Mouse (Mus musculus): ENCODE results near the gene Hmga2.
A peak's percentile ranks its signal among the peaks of the same experiment; 100 is the strongest.
"Not testable (repeated sequence)": the region's sequence is repeated elsewhere in the genome, so short reads cannot be mapped to it uniquely, and the experiment has no call there.

Gene Hmga2

DNA sequence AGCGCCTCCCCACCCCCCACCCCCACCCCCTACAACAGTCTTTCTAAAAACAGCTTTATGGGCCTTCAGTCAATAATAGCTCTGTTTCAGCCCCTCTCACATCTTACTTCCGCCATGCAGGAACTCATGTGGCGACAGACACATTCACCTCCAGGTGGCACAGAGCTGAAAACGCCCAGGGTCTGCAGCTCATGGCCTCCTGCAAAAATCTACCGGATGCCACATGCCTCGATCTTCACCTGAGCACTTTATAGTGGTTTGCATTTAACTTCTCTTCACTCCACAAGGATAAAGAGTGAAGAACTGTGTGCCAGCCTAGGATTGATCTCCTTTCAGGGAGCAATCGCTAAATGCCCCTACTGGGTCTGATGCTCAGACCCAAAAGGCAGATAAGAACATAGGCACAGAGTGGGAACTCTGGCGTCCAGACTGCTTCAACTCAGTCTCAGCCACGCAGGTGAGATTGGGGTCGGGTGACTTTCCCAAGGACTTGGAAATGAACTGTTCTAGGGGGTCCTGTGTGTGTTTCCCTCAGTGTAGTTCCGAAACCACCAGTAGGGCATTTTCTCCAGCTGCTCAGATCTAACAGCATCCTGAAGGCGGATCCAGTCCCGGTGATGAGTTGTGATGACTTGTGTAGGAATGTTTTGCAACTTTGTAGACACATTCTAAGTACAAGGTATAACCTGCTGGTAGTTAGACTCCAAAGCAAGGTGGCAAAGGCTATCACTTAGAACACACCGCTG lies 84.1 kb downstream of the Hmga2 start:
- DNase-seq (ENCODE audit: low spot score), result no peak

GRCm38 (mm10) chr10:120390912-120391835 lies 85.1 kb downstream of the Hmga2 start:
- DNase-seq (ENCODE audit: low spot score), result no peak

DNA sequence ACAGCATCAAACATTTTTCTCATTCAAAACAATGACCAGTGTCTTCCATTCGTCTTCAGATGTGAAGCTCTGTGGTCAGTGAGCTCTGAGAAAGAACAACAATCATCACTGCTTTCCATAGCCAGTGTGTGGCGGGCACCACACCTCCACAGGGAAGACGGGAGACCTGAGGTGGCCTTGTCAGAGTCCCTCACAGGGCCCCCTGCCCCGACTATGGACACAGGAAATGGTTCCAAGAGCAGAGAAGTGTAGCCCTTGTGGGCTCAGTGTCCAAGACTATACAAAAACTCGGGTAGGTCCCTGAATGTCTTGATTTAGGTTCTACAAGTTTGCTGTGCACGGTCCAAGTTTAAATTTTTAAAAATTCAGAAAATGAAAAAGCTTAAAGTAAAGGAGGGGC lies 86.6 kb downstream of the Hmga2 start:
- DNase-seq (ENCODE audit: low spot score), result no peak

- DNase-seq (ENCODE audit: low spot score), result no peak
Observed at GRCm38 (mm10) chr10:120388966-120389365, 87.3 kb downstream of the Hmga2 start.

DNA sequence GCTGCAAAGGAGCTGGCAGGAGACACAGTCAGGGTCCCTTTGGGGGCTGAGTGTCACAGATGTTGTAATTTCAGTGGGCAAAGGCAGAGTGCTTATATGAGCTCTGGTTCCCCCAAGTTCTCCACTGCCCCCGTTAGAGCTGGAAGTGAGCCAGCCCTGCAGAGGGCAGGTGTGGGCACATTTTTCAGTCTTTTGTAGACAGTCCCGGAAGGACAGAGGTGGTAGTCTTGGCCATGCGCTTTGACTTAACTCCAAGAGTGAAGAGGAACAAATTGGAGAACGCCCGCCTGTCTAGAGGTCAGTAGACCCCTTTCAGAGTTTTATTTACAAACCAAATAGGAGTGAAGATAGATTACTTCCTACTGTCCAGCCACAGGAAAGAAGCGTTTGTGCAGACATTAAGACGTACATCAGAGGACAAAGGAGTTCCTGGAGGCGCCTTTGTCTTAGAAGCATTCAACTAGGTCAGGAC lies 87.8 kb downstream of the Hmga2 start:
- no peak for DNase-seq (ENCODE audit: low spot score)

DNA sequence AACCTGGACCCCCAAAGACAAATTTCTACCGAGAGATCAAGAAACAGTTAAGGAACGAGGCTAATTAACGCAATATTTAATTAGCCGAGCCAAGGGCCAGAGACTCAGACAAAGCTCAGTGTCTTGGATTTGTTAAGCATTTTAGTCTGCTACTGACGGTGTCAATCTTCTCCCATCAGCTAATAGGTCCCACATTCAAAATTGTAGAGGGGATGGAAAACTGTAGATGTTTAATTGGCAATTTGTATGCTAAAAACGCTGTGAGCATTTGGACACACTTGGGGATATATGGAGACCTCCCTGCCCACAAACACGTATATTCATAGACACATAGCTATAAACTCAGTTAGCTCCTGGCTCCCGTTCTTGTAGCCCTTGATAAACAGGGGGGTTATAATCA lies 89.2 kb downstream of the Hmga2 start:
- no peak for DNase-seq (ENCODE audit: low spot score)

DNA sequence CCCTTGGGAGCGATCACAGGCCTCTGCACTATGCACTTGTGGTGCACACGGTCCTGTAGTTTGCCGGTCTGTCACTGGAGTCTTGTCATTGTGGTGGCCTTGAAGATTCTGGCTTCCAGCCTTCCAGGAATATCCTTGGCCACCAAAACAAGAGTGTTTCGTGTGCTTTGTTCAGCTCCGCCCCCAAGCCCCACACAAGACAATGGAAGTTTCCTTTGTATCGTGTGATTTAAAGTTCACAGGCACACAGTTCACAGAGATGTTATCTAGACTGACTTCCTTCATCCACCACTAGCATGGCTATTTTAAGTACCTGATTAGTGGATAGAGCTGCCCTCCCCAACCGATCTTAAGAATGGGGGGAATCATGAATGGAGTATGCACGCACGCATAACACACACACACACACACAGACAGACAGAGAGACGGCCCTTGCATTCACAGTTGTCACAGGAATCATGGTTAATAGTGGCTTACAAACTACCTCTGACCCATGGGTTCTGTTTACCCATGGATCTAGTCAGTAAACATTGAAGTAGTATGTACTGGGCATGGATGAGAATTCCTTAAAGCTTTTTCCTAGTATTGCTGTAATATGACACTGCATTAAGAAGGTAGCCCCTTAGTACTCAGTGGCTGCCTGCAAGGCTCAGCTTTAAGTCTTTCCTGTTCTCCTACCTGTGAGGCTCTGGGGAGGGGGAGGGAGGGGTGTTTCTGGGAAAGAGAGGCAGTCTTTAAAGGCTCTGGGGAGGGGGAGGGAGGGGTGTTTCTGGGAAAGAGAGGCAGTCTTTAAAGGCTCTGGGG lies 91.3 kb downstream of the Hmga2 start:
- no peak for DNase-seq (ENCODE audit: low spot score)

DNA sequence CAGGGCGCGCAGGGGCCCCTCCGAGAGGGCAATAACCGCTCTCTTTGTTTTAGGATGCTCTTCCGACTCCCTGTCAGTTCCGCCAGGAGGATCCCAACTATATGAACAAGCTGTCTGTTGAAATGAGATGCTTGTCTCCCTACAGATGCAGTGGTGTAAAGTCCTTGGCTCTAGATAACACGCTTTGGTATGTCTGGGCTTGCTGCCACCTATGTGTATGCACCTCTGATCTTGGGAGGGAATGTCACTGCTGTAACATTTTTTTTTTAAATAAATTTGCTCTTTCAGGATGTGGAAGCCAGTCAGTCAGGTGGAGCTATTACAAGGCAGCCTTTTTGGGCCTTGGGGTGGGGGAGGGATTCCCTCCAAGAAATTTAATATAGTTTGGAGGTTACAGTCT lies 92.2 kb downstream of the Hmga2 start:
- DNase-seq (ENCODE audit: low spot score), result no peak

DNA sequence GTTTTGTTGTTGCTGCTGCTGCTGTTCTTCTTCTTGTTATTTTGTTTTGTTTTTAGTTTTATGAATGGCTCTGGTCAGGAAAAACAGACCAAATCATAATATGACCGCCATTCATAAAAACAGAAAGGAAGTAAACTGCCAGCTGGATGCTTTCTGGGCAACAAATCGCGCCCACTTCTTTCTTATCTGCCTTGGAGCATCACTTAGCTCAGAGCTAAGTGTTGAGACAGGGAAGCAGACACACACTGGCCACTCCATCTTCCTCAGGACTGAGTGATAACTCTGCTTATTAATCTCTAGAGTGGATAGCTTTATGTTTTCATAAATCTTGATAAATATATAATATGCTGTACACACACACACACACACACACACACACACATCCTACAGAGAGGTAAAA lies 98.5 kb downstream of the Hmga2 start:
- DNase-seq (ENCODE audit: low spot score), result no peak

DNA sequence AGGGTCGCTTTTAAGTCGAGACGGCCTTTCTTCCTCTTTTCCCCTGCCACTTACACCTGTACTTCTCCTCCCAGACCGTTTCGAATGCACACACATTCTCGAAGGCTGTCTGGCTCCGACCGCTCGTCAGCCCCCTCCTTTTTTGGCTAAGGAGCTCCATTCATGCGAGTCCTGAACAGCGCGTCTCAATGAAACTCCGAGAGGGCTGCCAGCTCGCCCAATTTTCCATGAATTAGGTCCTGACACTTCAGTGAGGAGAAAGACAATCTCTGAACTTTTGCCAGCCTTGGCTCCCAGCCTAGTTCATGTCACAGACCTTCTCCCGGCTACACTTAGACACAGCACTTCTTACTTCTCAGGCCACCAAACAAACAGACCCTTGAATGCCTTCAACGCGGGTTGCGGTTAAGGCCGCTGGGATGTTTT lies 98.9 kb downstream of the Hmga2 start:
- DNase-seq (ENCODE audit: low spot score), result peak; percentile 60

DNA sequence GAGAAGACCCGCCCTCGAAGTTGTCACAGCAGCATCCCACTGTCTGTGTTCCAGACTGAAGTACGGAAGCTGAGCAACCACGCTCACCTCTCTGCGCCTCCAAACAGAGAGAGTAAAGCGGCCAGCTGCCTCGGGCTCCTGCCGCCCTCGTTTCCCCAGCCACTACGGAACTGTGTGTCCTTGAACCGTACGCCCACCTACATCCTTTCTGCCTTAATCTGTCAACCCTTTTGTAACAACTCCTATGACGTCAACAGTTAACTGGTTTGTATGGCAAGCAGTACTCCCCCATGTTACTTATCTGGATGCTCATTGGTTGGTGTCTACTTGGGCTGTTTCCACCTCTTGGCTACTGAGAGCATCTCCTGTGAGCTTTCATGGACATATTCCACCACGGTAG lies 100.8 kb downstream of the Hmga2 start:
- no peak for DNase-seq (ENCODE audit: low spot score)

- no peak for DNase-seq (ENCODE audit: low spot score)
Observed at GRCm38 (mm10) chr10:120371215-120371614, 105.1 kb downstream of the Hmga2 start.

- DNase-seq (ENCODE audit: low spot score), result no peak
Observed at GRCm38 (mm10) chr10:120369187-120369805, 107.0 kb downstream of the Hmga2 start.

DNA sequence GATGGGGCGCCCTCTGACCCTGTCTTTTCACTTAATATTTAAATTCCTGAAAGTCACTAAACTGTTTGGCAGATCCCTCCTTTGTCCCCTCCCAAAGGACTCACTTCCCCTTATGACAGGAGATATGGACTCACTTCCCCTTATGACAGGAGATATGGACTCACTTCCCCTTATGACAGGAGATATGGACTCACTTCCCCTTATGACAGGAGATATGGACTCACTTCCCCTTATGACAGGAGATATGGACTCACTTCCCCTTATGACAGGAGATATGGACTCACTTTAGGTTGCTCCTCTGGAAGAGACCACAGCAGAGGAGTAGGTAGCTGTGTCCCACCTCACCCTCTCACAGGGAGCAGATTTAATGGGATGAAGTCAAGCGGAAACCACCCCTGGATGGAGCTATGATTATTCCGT lies 110.1 kb downstream of the Hmga2 start:
- DNase-seq (ENCODE audit: low spot score), result not testable (repeated sequence)

DNA sequence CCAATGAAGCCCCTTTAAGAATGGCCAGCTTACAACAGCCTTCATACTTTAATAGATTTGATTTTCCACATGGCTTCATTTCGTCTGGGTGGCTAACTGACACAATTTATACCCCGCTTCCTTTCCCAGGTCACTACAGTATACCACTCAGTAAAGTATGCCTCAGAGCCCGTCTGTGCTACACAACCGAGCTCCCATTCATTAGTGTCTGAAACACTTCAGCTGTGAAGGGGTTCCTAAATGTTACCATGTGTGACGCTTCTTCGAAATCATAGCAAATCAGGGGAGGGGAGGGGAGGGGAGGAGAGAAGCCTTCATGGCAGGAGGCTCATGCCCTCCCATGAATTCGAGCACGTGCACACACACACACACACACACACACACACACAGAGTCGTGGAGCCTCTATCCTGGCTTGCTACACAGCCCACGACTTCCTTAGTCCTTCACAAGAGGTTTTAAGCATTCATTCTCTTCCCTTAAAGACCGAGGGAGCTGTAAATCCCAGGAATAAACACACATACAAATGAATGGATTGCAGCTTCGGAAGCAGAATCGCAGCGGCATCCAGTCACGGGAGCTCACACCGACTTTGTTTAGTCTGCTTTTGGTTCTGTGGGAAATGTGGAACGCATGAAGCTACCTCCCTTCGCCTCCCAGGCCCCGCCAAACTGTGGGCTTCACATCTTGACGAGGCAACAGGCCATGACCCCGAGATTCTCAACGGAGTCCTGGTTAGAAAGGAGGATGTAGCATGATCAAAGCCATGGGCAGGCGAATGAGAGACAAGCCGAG lies 110.7 kb downstream of the Hmga2 start:
- no peak for DNase-seq (ENCODE audit: low spot score)

- DNase-seq (ENCODE audit: low spot score), result no peak
Observed at GRCm38 (mm10) chr10:120363983-120364582, 112.2 kb downstream of the Hmga2 start.

GRCm38 (mm10) chr10:120363298-120363982 lies 112.8 kb downstream of the Hmga2 start:
- DNase-seq (ENCODE audit: low spot score), result not testable (repeated sequence)

- no peak for DNase-seq (ENCODE audit: low spot score)
Observed at GRCm38 (mm10) chr10:120354523-120355030, 121.7 kb downstream of the Hmga2 start.

DNA sequence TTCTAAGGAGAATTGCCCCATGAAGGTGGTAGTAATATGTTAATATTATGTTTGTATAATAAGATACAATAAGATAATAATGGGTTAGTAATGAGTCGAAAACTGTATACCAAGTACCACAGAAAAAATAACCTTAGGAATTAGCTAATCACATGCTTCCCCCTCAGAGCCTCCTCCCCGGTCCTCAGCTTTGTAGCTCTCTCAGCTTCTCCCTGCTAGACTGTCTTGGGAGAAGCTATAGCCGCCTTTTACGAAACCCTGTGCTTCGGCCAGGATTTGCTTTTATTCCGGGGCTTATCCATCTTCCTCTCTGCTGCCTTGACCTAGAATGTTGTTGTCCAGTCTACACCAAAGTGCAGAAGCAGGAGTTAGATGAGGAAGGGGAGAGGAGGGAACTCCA lies 130.9 kb downstream of the Hmga2 start:
- no peak for DNase-seq (ENCODE audit: low spot score)

All from ovary, adult 18-20 months (tissue).